Mouse (Mus musculus): ENCODE measurements around the gene Sirt2. TPM values are rescaled to one million over a fixed set of nuclear protein-coding genes. Genes with fewer than 3 reads are reported as not detected.
A peak's percentile ranks its signal among the peaks of the same experiment; 100 is the strongest.

Gene Sirt2
- total and polyA plus RNA-seq, 2 experiments from 2014 or later = 49.6 to 105 TPM

DNA sequence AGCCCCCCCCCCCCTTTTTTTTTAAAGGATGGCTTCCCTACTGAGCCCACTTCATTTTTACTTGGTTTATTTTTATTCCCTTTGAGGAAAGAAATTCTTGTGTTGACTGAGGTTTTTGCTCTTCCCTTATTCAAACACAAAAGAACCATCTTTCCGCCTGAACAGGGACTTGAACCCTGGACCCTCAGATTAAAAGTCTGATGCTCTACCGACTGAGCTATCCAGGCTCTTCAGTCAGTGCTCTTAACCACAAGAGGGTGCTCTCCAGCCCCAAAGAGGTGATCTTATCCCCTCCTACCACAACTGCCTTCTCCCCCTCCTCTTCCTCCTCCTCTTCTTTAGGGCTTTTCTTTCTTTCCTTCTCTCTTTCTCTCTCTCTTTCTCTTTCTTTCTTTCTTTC is 27.3 kb downstream of the Sirt2 start:
- 0 out of 2 replicates have a peak, but pooled peaks have one; percentile 22 for TF ChIP-seq CTCF (IDR thresholded peaks at IDR 0.05; ENCODE audit: low read depth)
- Histone ChIP-seq H3K27ac (ENCODE audit: low read depth, low read length) (no peak overlapping the region), H3K4me1 (ENCODE audit: insufficient read depth) (no peaks in the 10 kb centered on the region; the same call in 1 of the 2 replicates), H3K4me2 (ENCODE audit: low read depth) (no peak overlapping the region), H3K36me3 (ENCODE audit: insufficient read depth) (no peaks in the 10 kb centered on the region), H3K27me3 (ENCODE audit: insufficient read depth, low read length) (no peaks in the 10 kb centered on the region), H3K9ac (no peak overlapping the region), H3K9me3 (ENCODE audit: low read length) (no peaks in the 10 kb centered on the region), H3K4me3 (ENCODE audit: low read depth, low read length) (no peak overlapping the region)
- ATAC-seq = no peak
- DNase-seq = no peak
- 38% methylated on average over 2 of the region's 2 CpGs for WGBS

DNA sequence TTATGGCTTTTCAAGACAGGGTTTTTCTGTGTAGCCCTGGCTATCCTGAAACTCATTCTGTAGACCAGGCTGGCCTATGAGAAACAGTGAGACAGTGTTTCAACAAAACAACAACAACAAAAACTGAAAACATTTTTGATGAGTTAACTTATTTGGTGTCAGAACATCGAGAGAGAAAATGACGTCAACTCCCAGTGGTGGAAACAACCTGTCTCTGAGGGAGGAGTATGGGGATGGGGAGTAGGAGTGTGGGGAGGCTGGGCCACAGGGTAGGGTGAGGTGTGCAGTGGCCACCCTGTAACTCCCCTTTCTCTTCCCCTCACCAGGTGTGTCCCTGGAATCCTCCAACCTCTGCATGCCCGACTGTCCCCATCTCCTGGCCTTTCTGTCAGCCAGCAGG is 28.0 kb downstream of the Sirt2 start:
- 74% methylated on average over 3 of the region's 3 CpGs for WGBS
- no peak for TF ChIP-seq CTCF (IDR thresholded peaks at IDR 0.05; ENCODE audit: low read depth)
- no peaks in the 10 kb centered on the region for H3K36me3 ChIP-seq (ENCODE audit: insufficient read depth)
- H3K4me1 ChIP-seq (ENCODE audit: insufficient read depth) = no peaks in the 10 kb centered on the region; the same call in 1 of the 2 replicates
- H3K4me2 ChIP-seq (ENCODE audit: low read depth) = no peak overlapping the region
- H3K4me3 ChIP-seq (ENCODE audit: low read depth, low read length) = no peak overlapping the region
- ATAC-seq (no peak), DNase-seq (no peak)
- no peaks in the 10 kb centered on the region for H3K9me3 ChIP-seq (ENCODE audit: low read length)
- H3K27me3 ChIP-seq (ENCODE audit: insufficient read depth, low read length) = no peaks in the 10 kb centered on the region
- no peak overlapping the region for H3K9ac ChIP-seq
- no peak overlapping the region for H3K27ac ChIP-seq (ENCODE audit: low read depth, low read length)

DNA sequence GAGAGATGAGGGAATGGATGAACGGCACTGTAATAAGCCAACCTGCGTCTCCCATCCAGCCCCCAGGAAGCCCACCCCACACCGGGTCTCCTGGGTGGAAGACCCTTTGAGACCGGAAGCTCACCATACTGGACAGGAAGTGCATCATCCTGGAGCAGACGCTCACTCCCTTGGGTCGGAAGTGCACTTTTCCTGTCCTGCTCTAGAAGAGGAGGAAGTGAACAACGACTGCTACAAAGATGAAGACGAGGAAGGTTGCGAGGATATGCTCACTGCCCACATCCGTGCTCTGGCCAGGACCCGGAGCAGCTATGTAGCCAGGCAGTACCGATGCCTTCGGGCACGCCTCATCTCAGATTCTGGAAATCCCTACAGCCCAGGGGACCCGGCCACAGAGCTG is 29.3 kb downstream of the Sirt2 start:
- H3K4me3 ChIP-seq (ENCODE audit: low read depth, low read length) = no peak overlapping the region
- H3K27me3 ChIP-seq (ENCODE audit: insufficient read depth, low read length) = no peaks in the 10 kb centered on the region
- H3K36me3 ChIP-seq (ENCODE audit: insufficient read depth) = no peaks in the 10 kb centered on the region
- no peak for ATAC-seq
- no peak for DNase-seq
- no peak for TF ChIP-seq CTCF (IDR thresholded peaks at IDR 0.05; ENCODE audit: low read depth)
- H3K9ac ChIP-seq = no peak overlapping the region
- no peaks in the 10 kb centered on the region for H3K9me3 ChIP-seq (ENCODE audit: low read length)
- 86% methylated on average over 15 of the region's 15 CpGs for WGBS
- H3K27ac ChIP-seq (ENCODE audit: low read depth, low read length) = no peak overlapping the region
- no peak overlapping the region for H3K4me2 ChIP-seq (ENCODE audit: low read depth)
- no peaks in the 10 kb centered on the region; the same call in 1 of the 2 replicates for H3K4me1 ChIP-seq (ENCODE audit: insufficient read depth)

DNA sequence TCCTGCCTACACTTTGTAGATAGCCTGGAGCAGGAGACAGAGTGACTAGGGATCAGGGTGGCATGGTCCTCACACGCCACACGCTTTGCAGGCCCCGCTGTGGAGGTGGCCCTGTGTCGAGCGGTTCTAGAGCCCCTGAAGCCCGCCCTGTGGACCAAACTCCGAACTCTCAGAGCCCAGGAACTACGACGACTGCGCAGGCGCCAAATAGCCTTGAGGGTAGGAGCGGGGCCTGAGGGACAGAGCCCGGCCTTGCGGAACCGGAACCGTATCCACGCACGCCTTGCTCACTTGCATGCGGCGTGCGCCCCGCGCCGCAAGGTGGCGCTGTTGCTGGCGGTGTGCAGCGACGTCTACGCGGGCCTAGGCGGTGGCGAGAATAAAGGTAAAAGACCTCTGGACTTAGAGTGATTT is 30.0 kb downstream of the Sirt2 start:
- Histone ChIP-seq H3K4me1 (ENCODE audit: insufficient read depth) (no peaks in the 10 kb centered on the region; the same call in 1 of the 2 replicates), H3K27me3 (ENCODE audit: insufficient read depth, low read length) (no peaks in the 10 kb centered on the region), H3K9me3 (ENCODE audit: low read length) (no peaks in the 10 kb centered on the region), H3K4me2 (ENCODE audit: low read depth) (peak overlapping the region; percentile 34), H3K27ac (ENCODE audit: low read depth, low read length) (no peak overlapping the region), H3K4me3 (ENCODE audit: low read depth, low read length) (0 out of 2 replicates have a peak overlapping the region, but pooled peaks have one; percentile 4), H3K36me3 (ENCODE audit: insufficient read depth) (no peaks in the 10 kb centered on the region), H3K9ac (peak overlapping the region; percentile 28; the same call in 1 of the 2 replicates)
- 13% methylated on average over 32 of the region's 32 CpGs for WGBS
- DNase-seq = peak; percentile 75
- peak; percentile 96 for TF ChIP-seq CTCF (IDR thresholded peaks at IDR 0.05; ENCODE audit: low read depth)
- ATAC-seq = peak; percentile 86

DNA sequence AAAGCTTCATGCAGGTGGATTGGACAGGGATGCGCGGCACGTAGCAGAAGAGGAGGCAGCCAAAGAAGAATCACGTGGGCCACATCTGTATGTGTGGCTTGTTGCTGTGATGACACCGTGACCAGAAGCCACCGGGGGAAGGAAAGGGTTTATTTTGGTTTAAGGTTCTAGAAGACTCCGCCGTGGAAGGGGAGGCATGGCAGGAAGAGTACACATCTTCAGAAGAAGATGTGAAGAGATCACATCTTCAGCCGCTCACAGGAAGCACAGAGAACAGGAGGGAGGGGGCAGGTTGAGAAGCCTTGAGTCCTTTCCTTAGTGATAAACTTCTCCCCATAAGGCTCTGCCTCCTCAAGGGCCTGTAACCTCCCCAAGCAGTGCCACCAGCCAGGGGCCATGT is 33.5 kb downstream of the Sirt2 start:
- Histone ChIP-seq H3K4me2 (ENCODE audit: low read depth) (no peak overlapping the region), H3K9ac (no peak overlapping the region), H3K9me3 (ENCODE audit: low read length) (no peaks in the 10 kb centered on the region), H3K27me3 (ENCODE audit: insufficient read depth, low read length) (no peaks in the 10 kb centered on the region), H3K36me3 (ENCODE audit: insufficient read depth) (no peaks in the 10 kb centered on the region), H3K4me1 (ENCODE audit: insufficient read depth) (peaks cover 5% of the 10 kb centered on the region; the same call in 1 of the 2 replicates), H3K4me3 (ENCODE audit: low read depth, low read length) (no peak overlapping the region), H3K27ac (ENCODE audit: low read depth, low read length) (no peak overlapping the region)
- DNase-seq (no peak), ATAC-seq (no peak)
- 93% methylated on average over 9 of the region's 9 CpGs for WGBS
- TF ChIP-seq CTCF (IDR thresholded peaks at IDR 0.05; ENCODE audit: low read depth) = no peak

DNA sequence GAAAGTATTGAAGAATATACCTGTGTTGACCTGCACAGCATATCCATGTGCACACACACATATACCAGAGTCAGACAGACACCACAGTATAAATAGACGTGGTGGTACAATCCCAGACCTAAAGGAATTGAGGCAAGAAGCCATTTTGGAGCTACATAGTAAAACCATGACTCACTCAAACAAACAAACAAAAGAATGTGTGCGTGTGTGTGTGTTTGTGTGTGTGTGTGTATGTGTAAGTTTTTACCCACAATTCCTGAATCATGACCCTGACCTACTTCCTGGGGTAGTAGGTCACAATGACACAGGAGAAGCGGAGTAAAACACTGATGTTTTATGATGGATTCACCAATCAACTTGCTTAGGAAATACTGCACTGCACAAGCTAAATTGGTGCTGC is 34.9 kb downstream of the Sirt2 start:
- no peaks in the 10 kb centered on the region for H3K36me3 ChIP-seq (ENCODE audit: insufficient read depth)
- H3K4me2 ChIP-seq (ENCODE audit: low read depth) = no peak overlapping the region
- H3K9ac ChIP-seq = no peak overlapping the region
- TF ChIP-seq CTCF (IDR thresholded peaks at IDR 0.05; ENCODE audit: low read depth) = no peak
- H3K9me3 ChIP-seq (ENCODE audit: low read length) = no peaks in the 10 kb centered on the region
- DNase-seq (no peak), ATAC-seq (no peak)
- H3K4me3 ChIP-seq (ENCODE audit: low read depth, low read length) = no peak overlapping the region
- WGBS = 52% methylated on average over 3 of the region's 3 CpGs
- H3K4me1 ChIP-seq (ENCODE audit: insufficient read depth) = peaks cover 5% of the 10 kb centered on the region; the same call in 1 of the 2 replicates
- H3K27me3 ChIP-seq (ENCODE audit: insufficient read depth, low read length) = no peaks in the 10 kb centered on the region
- H3K27ac ChIP-seq (ENCODE audit: low read depth, low read length) = no peak overlapping the region

DNA sequence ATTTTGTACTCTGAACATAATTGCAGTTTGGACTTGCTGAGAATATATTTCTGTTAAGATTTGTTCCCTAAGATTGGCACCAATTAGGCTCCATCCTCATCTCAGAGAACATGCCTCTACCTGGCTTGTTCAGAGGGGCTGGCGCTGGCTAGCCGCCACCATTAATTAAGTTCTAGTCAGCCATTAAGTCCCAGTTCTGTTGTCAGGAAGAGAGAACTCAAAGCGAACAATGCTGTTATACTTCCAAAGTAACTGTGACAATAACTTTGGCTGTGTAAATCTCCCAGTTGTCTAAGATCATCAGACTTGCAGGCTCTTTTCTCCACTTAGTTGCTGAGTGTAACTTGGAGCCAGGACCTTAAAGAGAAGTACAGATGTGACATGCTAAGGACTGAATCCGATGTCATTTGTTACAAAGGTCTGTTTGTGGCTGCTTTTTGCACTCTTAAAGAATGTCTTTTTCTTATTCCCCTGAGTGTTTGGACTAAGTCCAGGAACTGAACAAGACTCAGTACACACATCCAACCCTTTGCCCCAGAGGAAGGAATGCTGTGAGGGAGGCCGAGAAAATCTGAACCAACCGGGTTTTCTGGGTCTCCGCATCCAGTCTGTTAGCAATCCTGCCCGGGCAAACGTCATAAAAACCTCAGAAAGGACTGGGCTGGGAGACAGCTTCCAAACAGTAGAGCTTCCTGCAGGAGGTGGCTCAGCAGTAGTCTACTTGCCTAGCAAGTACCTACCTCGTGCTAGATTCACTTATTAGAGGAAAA is 35.6 kb downstream of the Sirt2 start:
- peak; percentile 51 for ATAC-seq
- WGBS = 16% methylated on average over 10 of the region's 10 CpGs

More for the DNA sequence above, 35.6 kb downstream of the Sirt2 start:
- Histone ChIP-seq H3K4me1 (ENCODE audit: insufficient read depth) (peaks cover 5% of the 10 kb centered on the region; the same call in 1 of the 2 replicates), H3K9ac (no peak overlapping the region), H3K9me3 (ENCODE audit: low read length) (no peaks in the 10 kb centered on the region), H3K27ac (ENCODE audit: low read depth, low read length) (peak overlapping the region; percentile 16; the same call in 1 of the 2 replicates), H3K27me3 (ENCODE audit: insufficient read depth, low read length) (no peaks in the 10 kb centered on the region), H3K36me3 (ENCODE audit: insufficient read depth) (no peaks in the 10 kb centered on the region), H3K4me3 (ENCODE audit: low read depth, low read length) (no peak overlapping the region), H3K4me2 (ENCODE audit: low read depth) (no peak overlapping the region)
- no peak for TF ChIP-seq CTCF (IDR thresholded peaks at IDR 0.05; ENCODE audit: low read depth)
- DNase-seq = peak; percentile 35
